Mouse (Mus musculus): ENCODE measurements around the gene Rhog.

Gene Rhog

DNA sequence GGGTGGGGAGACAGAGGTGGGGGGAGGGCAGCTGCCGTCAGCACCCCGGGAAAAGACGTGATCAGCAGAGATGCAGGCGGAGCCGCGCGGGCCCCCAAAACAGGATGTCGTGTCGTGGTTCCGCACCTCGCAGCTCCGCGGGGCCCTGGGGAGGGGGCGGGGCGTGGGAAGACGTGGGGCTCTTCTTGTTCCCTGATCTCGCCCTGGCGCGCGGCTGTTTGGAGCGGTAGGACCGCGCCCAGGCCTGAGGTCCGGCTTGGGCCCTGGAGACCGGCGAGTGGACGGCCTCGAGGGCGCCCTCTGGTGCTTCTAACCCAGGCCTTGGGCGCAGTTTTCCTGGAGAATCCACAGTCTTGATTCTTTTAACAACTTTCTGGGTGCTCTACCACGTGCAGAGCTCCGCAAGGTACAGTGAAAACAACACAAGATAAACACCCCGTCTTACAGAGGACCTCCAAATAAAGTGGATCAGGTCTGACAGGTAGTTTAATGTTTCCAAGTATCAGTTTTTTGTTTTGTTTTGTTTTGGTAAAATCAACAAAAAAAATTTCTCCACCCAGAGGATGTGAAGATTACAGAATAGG, 5.1 kb downstream of the Rhog start:
- DNase-seq (ENCODE audit: low spot score): peak; percentile 81

- DNase-seq (ENCODE audit: low spot score): peak; percentile 34
These were observed 5.8 kb downstream of the Rhog start for GRCm38 (mm10) chr7:102249896-102250630.

GRCm38 (mm10) chr7:102249531-102249895, 6.3 kb downstream of the Rhog start:
- DNase-seq (ENCODE audit: low spot score): no peak

GRCm38 (mm10) chr7:102248691-102249404, 7.0 kb downstream of the Rhog start:
- DNase-seq (ENCODE audit: low spot score): no peak

GRCm38 (mm10) chr7:102246956-102247797, 8.7 kb downstream of the Rhog start:
- DNase-seq (ENCODE audit: low spot score): no peak

DNA sequence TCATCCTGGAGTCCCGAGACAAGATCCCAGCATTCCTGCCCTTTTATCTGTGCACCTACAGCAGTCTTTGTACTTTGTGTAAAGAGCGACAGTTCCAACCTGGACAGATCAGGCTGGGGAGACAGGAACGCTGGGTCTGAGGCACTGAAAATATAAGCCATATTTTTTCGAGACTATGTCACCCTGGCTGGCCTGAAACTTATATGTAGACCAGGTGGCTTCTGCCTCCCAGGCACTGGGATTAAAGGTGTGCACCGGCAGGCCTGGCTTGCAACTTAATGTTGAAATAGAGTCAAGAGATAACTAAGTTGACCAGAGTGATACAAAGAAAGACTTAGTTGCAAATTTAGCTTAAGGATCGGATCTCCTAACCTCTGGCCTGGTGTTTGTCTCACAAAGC, 9.6 kb downstream of the Rhog start:
- DNase-seq (ENCODE audit: low spot score): no peak

- DNase-seq (ENCODE audit: low spot score): no peak
These were observed 10.1 kb downstream of the Rhog start for GRCm38 (mm10) chr7:102245775-102246174.

- DNase-seq (ENCODE audit: low spot score): no peak
These were observed 10.9 kb downstream of the Rhog start for GRCm38 (mm10) chr7:102244782-102245535.

- DNase-seq (ENCODE audit: low spot score): no peak
These were observed 12.0 kb downstream of the Rhog start for GRCm38 (mm10) chr7:102243870-102244269.

- DNase-seq (ENCODE audit: low spot score): no peak
These were observed 12.9 kb downstream of the Rhog start for GRCm38 (mm10) chr7:102242917-102243316.

DNA sequence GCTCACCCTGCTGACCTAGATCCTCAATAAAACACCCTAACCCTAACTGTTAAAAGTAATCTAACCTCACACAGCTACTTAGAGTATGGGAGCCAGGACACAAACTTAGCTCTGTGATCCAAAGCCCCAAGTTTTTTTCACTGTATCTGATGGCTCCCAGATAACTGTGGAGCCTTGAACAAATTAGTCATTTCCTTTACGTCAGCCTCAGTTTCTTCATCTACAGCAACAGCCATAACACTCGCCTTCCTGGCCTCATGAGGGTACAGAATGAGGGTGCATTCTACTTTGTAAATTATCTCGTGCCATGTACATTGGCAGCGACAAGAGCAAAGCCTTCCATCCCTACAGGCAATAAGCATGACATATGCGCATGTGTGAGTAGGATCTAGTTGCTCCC, 13.5 kb downstream of the Rhog start:
- no peak for DNase-seq (ENCODE audit: low spot score)

- DNase-seq (ENCODE audit: low spot score): no peak
These were observed 16.3 kb downstream of the Rhog start for GRCm38 (mm10) chr7:102239591-102239990.

DNA sequence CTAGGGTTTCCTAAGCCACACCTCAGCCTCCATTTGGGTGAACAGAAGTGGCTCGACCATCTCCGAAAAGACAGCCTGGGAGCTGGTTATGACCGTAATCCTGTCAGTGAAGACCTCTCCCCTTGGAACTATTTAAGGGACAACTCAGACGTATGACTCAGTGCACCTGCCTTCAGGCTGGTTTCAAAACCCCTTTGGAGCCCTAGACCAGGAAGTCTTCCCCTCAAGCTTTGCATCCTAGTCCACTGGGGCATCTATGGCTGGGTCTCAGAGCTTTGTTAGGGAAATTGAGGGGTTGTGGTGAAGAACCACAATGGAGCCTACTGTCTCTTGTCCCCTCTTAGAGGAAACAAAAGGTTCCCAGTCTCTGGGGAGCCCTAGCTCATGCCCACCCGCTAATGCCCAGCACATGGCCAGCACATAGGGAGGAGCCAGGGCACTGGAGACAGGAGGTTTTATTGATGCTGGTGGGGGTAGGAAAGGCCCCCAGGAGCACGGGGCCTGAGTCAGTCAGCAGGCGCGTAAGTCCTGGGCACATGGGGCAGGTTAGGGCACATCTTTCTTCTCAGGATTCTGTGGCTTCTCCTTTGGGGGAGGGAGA, 17.1 kb downstream of the Rhog start:
- no peak for DNase-seq (ENCODE audit: low spot score)

DNA sequence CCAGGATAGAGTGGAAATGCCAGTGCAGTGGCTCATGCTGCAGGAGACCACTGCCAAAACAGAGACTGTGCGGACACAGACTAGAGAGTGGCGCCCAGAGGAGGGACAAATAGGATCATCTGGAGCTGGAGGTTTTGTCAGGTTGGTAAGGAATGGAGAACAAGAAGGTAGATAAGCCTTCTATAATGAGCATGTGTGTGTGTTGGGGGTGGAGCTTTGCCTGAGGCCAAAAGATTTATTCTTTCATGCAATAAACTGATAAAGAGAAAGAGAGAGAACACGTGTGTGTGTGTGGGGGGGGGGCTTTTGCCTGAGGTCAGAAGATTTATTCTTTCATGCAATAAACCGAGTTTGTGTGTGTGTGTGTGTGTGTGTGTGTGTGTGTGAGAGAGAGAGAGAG, 22.8 kb downstream of the Rhog start:
- no peak for DNase-seq (ENCODE audit: low spot score)

- DNase-seq (ENCODE audit: low spot score): no peak
These were observed 26.0 kb downstream of the Rhog start for GRCm38 (mm10) chr7:102229814-102230213.

GRCm38 (mm10) chr7:102228049-102228670, 27.7 kb downstream of the Rhog start:
- no peak for DNase-seq (ENCODE audit: low spot score)

- no peak for DNase-seq (ENCODE audit: low spot score)
These were observed 29.8 kb downstream of the Rhog start for GRCm38 (mm10) chr7:102226051-102226450.

GRCm38 (mm10) chr7:102223883-102224738, 31.7 kb downstream of the Rhog start:
- DNase-seq (ENCODE audit: low spot score): no peak

GRCm38 (mm10) chr7:102222830-102223556, 32.9 kb downstream of the Rhog start:
- no peak for DNase-seq (ENCODE audit: low spot score)

Data from left cerebral cortex, adult 11 months (tissue).